Mouse (Mus musculus): ENCODE results near the gene Invs. TPM values are rescaled to one million over a fixed set of nuclear protein-coding genes. Genes with fewer than 3 reads are reported as not detected.
A peak's percentile ranks its signal among the peaks of the same experiment; 100 is the strongest.

Gene Invs
- polyA plus RNA-seq (2012; rRNA removed), result 9.6 and 10.9 TPM in 2 replicates

GRCm38 (mm10) chr4:48279498-48280134 lies at the start of gene Invs, which contains the start of gene Erp44:
Gene Invs, plus strand, starts transcription at chr4:48279760.
Gene Erp44, minus strand, starts transcription at chr4:48279558.
- DNase-seq (ENCODE audit: extremely low spot score in 1 of 2, low spot score in 1 of 2), result peak; percentile 97 to 98

GRCm38 (mm10) chr4:48236721-48237120 lies 42.8 kb upstream of the Invs start:
- no peak for DNase-seq (ENCODE audit: extremely low spot score in 1 of 2, low spot score in 1 of 2)

- DNase-seq (ENCODE audit: extremely low spot score in 1 of 2, low spot score in 1 of 2), result peak in 1 of 2 experiments; percentile 27
Observed at GRCm38 (mm10) chr4:48239046-48239445, 40.5 kb upstream of the Invs start.

GRCm38 (mm10) chr4:48242482-48242881 lies 37.1 kb upstream of the Invs start:
- DNase-seq (ENCODE audit: extremely low spot score in 1 of 2, low spot score in 1 of 2), result no peak

GRCm38 (mm10) chr4:48243737-48244136 lies 35.8 kb upstream of the Invs start:
- no peak for DNase-seq (ENCODE audit: extremely low spot score in 1 of 2, low spot score in 1 of 2)

- no peak for DNase-seq (ENCODE audit: extremely low spot score in 1 of 2, low spot score in 1 of 2)
Observed at GRCm38 (mm10) chr4:48244280-48244679, 35.3 kb upstream of the Invs start.

GRCm38 (mm10) chr4:48253266-48253665 lies 26.3 kb upstream of the Invs start:
- no peak for DNase-seq (ENCODE audit: extremely low spot score in 1 of 2, low spot score in 1 of 2)

GRCm38 (mm10) chr4:48258045-48258444 lies 21.5 kb upstream of the Invs start:
- no peak for DNase-seq (ENCODE audit: extremely low spot score in 1 of 2, low spot score in 1 of 2)

GRCm38 (mm10) chr4:48267683-48268082 lies 11.9 kb upstream of the Invs start:
- DNase-seq (ENCODE audit: extremely low spot score in 1 of 2, low spot score in 1 of 2), result no peak

GRCm38 (mm10) chr4:48268127-48268526 lies 11.4 kb upstream of the Invs start:
- DNase-seq (ENCODE audit: extremely low spot score in 1 of 2, low spot score in 1 of 2), result no peak

GRCm38 (mm10) chr4:48270532-48270931 lies 9.0 kb upstream of the Invs start:
- DNase-seq (ENCODE audit: extremely low spot score in 1 of 2, low spot score in 1 of 2), result no peak

- DNase-seq (ENCODE audit: extremely low spot score in 1 of 2, low spot score in 1 of 2), result no peak
Observed at GRCm38 (mm10) chr4:48271838-48272237, 7.7 kb upstream of the Invs start.

- DNase-seq (ENCODE audit: extremely low spot score in 1 of 2, low spot score in 1 of 2), result peak in 1 of 2 experiments; percentile 31
Observed at GRCm38 (mm10) chr4:48273119-48273829, 6.3 kb upstream of the Invs start.

GRCm38 (mm10) chr4:48275736-48276135 lies 3.8 kb upstream of the Invs start:
- no peak for DNase-seq (ENCODE audit: extremely low spot score in 1 of 2, low spot score in 1 of 2)

GRCm38 (mm10) chr4:48277011-48277410 lies 2.5 kb upstream of the Invs start:
- DNase-seq (ENCODE audit: extremely low spot score in 1 of 2, low spot score in 1 of 2), result no peak

- peak in 1 of 2 experiments; percentile 37 for DNase-seq (ENCODE audit: extremely low spot score in 1 of 2, low spot score in 1 of 2)
Observed at GRCm38 (mm10) chr4:48278757-48279497, 633 bp upstream of the Invs start.

GRCm38 (mm10) chr4:48281121-48281520 lies 1.6 kb downstream of the Invs start:
- DNase-seq (ENCODE audit: extremely low spot score in 1 of 2, low spot score in 1 of 2), result no peak

GRCm38 (mm10) chr4:48287086-48287757 lies 7.7 kb downstream of the Invs start:
- peak; percentile 32 to 45 for DNase-seq (ENCODE audit: extremely low spot score in 1 of 2, low spot score in 1 of 2)

- no peak for DNase-seq (ENCODE audit: extremely low spot score in 1 of 2, low spot score in 1 of 2)
Observed at GRCm38 (mm10) chr4:48314814-48315213, 35.3 kb downstream of the Invs start.

- no peak for DNase-seq (ENCODE audit: extremely low spot score in 1 of 2, low spot score in 1 of 2)
Observed at GRCm38 (mm10) chr4:48316036-48316435, 36.5 kb downstream of the Invs start.

- DNase-seq (ENCODE audit: extremely low spot score in 1 of 2, low spot score in 1 of 2), result no peak
Observed at GRCm38 (mm10) chr4:48321276-48321675, 41.7 kb downstream of the Invs start.

Measured in frontal cortex, adult 2 months (tissue).